ENCODE assay signal across 12 mouse cellular contexts in genomic region chr13:107561529-107561928, GRCm38 (mm10).
"Had no signal": no experiment of that assay in that cellular context is flagged by ENCODE, and none has a peak within 500 bp of the region (broad histone marks: within the 10 kb centered on the region; RNA-seq: fewer than 3 reads in every experiment).

No protein-coding gene starts in this region.

- DNase-seq: lung, adult 18-20 months; lung, embryonic 14.5 days; lung, postnatal 10 days; lung, postnatal 4 days; right cerebral cortex, postnatal 14 days; thymus, adult 2 months; thymus, postnatal 25 days; thymus, postnatal 4 days had no signal

- H3K4me1 ChIP-seq: neural tube, embryonic 12.5 days had no signal

- H3K27ac ChIP-seq: liver, embryonic 14.5 days; midbrain, embryonic 13.5 days; midbrain, embryonic 15.5 days; neural tube, embryonic 12.5 days had no signal

- H3K9me3 ChIP-seq: midbrain, embryonic 13.5 days; midbrain, embryonic 15.5 days; neural tube, embryonic 12.5 days had no signal

- H3K36me3 ChIP-seq: midbrain, embryonic 13.5 days; midbrain, embryonic 15.5 days; neural tube, embryonic 12.5 days had no signal

- H3K4me2 ChIP-seq: lung, embryonic 14.5 days; midbrain, embryonic 13.5 days; midbrain, embryonic 15.5 days; neural tube, embryonic 12.5 days had no signal

- H3K4me3 ChIP-seq: midbrain, embryonic 13.5 days; midbrain, embryonic 15.5 days; neural tube, embryonic 12.5 days had no signal

- H3K27me3 ChIP-seq: midbrain, embryonic 13.5 days; midbrain, embryonic 15.5 days; neural tube, embryonic 12.5 days had no signal

- ATAC-seq: midbrain, embryonic 13.5 days; midbrain, embryonic 15.5 days had no signal

- H3K9ac ChIP-seq: liver, embryonic 14.5 days; lung, embryonic 14.5 days; midbrain, embryonic 13.5 days; midbrain, embryonic 15.5 days; neural tube, embryonic 12.5 days had no signal
